Mouse (Mus musculus) spleen, adult 2 months (tissue): ENCODE measurements around the gene Gapvd1.

Experiments used
- CTCF ChIP-seq: fragments of 200-500 bp; IDR thresholded peaks from 2 replicates; pipeline ENCODE4 v1.5.1; 2011; ENCODE audit warnings: mild to moderate bottlenecking, inconsistent platforms; ENCODE audit not compliant: insufficient read depth, insufficient read length, insufficient replicate concordance; ENCODE audit errors: extremely low read depth
- POLR2A ChIP-seq: fragments of 200-500 bp; IDR thresholded peaks from 2 replicates; pipeline ENCODE4 v1.6.1; 2011; ENCODE audit warnings: low read depth, low read length, inconsistent platforms

- TF ChIP-seq CTCF: no peak
- no peak for TF ChIP-seq POLR2A
These were observed 7.1 kb upstream of the Gapvd1 start for GRCm38 (mm10) chr2:34762174-34762573.
